Mouse (Mus musculus) kidney, postnatal 25 days (tissue): ENCODE results near the gene Susd4.
A peak's percentile ranks its signal among the peaks of the same experiment; 100 is the strongest.

Experiments used
- DNase-seq, 2 experiments: peaks; one replicate each; pipeline ENCODE4 v3.0.0; 2021; ENCODE audit warnings: mixed read lengths in 2 of 2

Gene Susd4

DNA sequence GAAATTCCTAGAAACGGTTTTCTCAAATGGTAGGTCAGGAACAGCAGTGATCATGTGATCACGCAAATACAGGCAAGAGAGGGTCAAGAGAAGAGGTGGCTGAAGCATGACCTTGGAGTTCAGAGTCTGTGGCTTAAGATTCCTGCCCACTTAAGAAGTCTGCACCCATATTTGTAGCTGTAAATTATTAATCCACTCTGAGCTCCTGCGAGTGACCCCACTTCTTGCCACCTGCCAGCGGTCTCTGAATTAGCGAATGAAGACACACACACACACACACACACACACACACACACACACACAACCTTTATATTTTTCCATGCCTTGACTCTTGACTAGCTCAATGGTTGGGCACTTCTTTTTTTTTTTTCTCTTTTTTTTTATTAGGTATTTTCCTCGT is 99.7 kb downstream of the Susd4 start:
- peak; percentile 25 to 57 for DNase-seq

DNA sequence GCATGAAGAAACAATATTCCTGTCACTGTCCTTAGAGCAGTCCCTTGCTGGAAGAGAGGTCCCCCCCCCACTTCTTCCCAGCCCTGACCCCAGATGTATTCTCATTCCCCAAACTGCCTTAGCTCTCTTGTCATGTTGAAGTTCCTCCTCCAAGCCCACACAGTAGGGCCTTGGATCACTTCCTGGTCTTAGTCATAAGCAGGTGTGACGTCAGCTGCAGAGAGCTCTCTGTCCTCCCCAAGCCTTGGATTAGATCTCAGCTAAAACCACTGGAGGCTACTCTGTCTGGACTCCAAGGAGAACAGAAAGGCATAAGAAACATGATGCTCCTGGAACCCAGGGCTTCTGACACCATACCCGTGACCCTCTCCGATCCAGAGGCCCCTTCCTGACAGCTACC is 104.2 kb downstream of the Susd4 start:
- no peak for DNase-seq

DNA sequence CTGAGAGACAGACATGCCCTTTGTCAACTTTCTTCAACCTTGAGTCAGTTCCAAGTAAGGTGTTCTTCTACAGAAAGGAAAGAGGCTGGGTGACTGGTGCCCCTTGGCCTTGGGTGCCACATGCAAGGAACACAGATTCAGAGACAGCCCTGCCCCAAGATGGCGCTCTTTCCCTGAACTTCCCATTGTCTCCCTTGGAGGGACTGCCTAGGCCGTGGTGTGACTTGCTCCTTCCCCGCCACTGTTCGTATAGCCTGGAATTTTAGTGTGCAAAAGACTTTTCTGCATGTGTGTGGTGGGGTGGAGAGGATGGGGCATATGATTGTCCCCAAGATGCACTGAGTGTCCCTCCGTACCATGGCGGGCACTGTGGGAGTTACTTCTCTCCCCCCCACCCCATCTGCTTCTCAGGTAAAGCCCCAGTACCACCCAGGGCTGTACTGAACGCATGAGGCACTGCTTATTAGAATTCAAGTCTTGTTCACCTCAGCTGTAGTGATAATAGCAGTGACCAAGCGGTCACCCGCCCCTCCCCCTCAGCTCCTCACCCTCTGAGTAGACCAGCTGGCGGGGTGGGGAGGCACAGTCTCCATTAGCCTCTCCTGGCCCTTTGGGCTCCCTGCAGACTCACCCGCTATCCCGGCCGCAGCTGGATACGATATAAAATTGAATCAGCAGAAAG is 104.9 kb downstream of the Susd4 start:
- peak in 1 of 2 experiments; percentile 32 for DNase-seq

DNA sequence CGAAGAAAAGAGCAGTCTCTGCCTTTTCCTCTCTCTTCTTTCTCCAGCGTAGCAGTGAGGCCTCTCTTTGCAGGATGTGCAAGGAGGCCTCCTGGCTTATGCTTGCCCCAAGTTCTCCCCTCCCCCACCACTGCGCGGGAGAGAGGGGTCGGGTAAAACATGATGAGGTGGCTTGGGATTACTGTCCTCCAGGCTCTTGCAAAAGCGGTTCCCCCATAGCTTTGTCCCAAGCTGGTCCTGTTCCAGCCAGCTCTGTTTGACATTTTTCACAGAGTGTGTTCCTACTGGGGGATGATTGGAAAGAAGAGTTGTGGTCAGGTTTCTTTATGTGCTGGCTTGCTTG is 105.4 kb downstream of the Susd4 start:
- no peak for DNase-seq

DNA sequence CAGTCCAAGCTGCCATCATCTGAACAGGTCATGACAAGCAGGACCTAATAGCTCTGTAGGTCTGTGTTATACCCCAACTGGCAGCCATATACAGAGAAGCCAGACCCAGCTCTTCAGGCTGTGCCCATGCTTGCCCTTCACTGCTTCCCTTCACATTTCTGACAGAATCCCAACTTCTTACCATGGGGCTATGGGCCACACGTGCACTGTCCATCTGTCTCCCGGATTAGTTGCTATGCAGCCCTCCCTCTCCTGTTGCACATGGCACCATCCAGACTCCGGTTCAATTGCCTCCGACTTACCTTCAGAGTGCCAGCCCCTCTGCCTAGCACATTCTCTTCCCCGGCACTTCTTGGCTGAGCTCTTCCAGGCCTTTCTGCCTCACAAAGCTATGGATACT is 114.5 kb downstream of the Susd4 start:
- no peak for DNase-seq

DNA sequence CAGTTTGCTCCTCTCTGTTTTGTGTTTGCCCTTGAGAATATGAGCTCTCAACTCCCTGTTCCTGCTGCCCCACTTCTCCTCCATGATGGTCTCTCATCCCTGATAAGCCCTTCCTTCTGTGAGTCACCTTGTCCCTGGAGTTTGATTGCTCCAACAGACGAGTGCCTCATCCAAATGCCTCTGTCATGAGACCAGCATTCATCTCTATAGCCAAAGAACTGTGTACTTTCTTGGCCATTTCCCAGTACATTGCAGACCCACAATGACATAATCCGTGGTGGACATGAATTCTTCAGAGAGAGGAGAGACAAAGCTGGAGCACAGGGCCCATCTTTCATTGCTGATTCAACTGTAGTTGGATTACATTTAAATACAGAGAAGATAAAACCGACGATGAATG is 115.1 kb downstream of the Susd4 start:
- no peak for DNase-seq

DNA sequence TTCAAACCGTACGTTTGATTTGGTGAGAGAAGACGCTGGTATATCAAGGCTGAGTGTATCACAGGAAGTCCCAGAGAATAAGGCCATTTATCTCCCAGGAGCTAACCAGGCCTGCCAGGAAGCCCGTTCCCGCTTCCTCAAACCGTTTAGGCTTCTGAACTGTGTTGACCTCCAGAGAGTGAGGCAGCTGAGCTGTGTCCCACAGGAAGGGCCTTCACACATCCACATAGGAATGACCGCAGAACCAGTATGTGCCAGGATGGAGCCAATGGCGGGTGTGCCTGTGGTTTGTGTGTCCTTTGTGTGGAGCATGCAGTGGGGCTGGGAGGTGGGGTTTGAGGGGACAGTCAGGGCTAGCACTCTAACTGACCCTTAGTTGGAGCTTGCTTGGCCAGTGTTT is 117.6 kb downstream of the Susd4 start:
- DNase-seq, result no peak

DNA sequence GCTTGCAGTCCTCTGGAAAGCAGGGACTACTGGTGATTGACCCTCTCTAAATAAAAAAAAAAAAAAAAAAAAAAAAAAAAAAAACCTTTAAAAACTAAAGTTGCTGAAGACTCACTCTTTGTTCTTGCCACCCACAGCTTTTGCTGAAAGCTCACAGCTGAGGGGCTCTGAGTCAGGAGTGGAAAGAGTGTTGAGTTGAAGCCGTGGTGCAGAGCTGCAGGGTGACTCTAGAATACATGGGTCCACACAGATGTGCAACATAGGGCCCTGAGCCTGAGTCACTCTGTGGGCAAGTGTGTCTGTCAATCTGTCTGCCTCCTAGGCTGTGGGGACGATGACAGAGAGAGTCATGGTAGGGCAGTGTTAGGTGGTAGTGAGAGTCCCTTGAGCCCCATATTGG is 119.0 kb downstream of the Susd4 start:
- DNase-seq, result no peak

DNA sequence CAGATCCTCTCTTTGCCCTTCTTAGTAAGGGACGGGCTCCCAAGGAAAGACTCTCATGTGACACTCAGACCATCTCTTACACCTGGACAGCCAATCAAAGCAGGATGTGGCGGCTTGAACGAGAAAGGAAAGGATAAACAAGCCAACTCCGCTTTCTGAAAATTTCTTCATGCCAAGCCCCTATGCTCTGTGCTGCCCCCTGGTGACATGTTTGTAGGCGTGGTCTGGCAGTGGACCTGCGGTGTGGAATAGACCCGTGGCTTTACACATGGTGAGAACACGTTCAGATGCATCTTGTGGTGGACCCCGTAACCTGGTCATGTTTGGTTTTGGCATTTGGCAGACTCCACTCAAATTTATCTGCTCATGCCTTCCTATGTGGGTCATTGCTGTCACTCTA is 132.0 kb downstream of the Susd4 start:
- peak; percentile 58 to 71 for DNase-seq

DNA sequence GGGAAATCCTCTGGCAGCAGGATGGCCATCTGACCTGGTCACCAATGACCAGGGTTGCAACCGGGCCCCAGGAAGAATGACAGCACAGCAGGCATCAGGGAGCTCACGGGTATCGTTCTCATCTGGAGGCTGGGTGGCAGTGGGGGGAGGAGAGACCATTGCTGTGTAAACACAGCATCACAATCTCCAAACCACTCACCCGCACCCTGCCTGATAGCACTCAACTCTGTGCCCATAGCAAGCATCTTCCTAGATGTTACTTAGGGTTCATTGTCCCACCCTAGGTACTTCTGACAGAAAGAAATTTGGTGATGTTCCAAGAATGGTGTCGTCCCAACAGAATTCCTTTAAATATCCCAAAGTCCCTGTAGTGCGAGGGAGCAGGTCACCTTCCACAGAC is 133.4 kb downstream of the Susd4 start:
- no peak for DNase-seq

DNA sequence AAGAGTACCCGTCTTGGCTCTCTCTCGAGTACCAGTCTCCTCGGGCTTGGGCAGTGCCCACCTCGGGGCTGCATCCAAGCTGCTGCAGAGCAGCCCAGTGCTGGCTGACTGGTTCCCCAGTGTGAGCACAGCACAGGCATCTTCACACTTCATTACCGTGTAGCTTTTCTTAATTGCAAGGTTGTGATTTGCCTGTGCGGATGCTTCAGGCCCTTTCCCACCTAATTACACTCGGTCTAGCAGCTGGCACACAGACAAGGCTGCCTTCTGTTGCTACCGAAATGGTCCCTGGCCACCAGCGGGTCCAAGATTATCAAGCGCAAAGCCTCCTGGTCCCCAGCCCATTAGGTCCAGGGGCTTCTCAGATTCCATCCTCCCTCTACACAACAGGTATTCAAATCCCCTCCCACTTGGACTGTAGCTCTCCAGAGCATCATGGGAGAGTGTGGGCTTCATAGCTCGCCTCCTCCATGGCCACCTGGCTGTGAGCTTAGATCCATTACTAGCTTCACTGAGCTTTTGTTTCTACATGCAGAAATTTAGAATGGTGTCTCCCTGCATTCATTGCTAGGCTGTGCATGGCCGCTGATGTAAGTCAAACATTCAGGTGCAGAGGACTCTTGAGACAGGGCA is 134.0 kb downstream of the Susd4 start:
- no peak for DNase-seq

DNA sequence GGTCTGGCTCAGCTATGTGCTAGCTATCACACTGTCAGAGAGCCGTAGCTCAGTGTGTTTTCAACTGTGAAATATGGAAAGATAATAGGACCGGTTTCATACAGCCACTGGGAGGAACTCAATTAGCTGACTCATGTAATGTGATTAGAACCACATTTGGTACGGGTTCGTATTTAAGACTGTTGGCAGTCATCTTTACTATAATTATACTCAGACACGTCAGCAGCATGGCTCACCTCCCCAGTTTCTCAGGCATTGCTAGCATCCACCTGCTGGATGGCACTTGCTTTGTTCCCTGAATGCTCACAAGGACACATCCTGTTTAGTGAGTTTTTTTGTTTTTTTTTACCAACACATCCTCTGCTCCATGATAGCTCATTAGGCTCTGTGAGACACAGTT is 138.4 kb downstream of the Susd4 start:
- no peak for DNase-seq

DNA sequence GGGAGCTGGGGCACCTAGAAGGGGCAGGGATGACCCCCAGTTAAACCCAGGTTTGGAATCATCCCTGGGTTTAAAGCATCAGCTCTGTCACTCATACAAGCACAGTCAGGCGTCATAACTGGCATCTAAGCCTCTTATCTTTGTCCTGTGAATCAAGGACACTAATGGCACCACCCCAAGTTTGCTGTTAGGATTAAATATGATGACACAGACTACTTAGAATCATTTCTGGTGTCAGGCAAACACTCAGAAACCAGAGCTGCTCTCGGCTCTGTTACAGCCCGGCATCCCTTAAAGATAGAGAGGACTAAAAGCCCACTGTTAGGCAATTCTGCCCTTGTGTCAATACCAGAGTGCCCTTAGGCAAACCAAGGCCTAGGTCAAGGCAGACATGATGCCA is 139.2 kb downstream of the Susd4 start:
- no peak for DNase-seq

DNA sequence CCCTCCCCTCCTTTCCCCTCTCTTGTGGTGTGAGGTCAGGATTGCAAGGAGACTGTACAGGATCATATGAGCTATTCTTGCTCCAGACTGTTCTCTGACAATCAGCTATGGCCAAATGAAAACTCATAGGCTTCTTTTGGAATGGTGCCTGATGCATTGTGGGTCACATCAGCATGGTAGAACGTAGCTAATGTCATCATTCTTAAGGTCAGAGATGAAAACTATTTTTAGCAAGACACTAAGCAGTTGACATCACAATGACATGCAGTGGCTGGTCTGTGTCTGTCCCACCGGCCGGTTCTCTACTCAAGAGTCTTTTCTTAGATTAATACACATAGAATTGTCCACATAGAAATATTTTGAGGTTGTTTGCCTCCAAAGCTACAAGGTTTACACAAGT is 142.0 kb downstream of the Susd4 start:
- no peak for DNase-seq

DNA sequence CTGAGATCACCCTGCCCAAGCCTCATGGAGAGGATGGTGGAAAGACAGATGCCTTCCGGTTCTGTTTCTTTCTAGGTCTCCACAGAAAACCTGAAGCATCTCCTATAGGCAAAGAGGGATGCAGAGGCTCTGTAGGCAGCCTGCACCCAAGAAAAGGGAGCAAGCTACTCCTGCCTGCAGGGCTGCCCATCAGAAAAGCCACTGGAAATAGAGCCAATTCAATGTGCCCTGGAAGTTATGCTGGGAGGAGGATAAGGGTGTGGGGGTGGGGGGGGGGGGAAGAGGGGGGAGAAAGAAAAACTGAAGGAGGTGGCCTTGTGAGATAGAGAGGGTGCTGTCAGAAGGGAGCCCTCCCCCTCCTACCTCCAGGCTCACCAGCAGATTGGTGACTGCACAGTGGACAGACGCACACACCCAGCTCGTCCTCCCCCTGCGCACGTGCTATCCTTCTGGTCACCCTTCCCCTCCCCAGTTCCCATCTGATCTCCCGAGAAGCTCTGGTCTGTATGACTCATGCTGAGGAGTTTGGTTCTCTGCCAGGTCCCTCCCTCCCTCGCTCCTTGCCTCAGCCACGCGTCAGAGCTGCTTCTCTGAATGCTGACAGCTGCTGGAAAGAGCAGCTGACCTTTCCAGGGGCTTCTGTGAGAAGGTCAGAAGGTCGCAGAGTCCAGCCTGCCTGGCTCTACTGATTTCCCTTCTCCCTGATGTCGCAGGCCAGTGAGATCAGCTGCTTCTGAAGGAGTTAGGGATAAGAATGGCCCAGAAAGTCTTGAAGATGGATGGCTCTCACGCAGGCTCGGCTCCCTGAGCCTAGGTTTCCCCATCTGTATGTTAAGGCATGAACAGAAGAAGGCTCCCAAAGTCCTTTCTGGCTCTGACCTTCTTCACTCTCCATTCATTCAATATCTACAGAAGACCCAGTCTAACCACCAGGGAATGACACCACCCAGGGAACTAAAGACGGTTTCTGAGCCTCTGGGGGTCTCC is 144.7 kb downstream of the Susd4 start:
- DNase-seq, result peak; percentile 92 to 95

DNA sequence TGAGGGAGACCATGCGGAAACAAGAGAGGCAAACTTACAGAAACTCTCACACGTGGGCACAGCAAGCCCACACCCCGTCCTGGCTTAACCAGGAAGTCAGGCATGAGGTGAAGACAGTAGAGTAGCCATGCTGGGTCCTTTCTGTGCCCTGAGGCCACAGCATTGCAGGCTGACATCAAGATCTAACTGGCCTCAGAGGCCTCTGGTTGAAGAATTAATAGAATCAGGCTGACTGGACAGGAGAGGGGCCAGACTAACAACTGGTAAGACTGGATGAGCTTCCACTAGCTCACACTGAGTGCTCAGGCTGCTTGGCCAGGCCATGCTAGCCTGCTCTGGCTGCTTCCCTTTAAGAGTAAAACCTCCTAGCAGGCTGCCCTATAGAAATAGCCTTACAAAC is 145.4 kb downstream of the Susd4 start:
- peak in 1 of 2 experiments; percentile 21 for DNase-seq

DNA sequence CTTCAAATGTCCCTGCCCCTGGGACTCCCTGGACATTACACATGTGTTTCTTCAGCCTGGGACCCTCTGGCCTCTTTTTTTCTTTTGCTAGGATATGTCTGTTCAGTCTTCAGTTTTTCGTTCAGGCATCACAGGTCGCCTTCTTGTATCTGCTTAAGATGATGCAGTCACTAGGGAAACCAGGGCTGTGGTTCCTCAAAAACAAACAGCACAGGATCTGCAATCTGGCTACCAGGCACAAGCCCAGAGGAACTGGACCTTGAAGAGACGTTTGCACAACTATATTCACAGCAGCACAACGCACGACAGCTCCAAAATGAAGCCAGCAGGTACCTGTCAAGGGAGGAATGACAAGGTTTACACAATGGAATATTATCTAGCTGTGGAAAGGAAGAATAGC is 145.9 kb downstream of the Susd4 start:
- DNase-seq, result peak in 1 of 2 experiments; percentile 36

DNA sequence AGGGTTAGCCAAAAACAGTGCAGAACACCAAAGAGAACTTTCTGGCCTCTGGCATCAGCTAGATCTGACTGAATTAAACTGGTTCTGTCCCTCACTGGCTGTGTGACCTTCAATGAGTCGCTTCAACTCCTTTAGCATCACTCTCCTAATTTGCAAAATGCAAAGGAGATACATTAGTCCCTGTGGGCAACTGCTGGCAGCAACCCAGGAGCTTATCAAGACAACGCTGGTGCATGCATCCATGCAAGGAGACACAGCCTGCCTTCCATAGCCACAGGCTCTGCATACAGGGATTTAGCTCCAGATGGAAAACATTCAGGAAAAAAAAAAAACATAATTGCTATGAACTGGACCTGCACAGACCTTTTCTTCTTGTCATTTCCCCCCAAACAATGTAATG is 148.9 kb downstream of the Susd4 start:
- peak in 1 of 2 experiments; percentile 25 for DNase-seq

DNA sequence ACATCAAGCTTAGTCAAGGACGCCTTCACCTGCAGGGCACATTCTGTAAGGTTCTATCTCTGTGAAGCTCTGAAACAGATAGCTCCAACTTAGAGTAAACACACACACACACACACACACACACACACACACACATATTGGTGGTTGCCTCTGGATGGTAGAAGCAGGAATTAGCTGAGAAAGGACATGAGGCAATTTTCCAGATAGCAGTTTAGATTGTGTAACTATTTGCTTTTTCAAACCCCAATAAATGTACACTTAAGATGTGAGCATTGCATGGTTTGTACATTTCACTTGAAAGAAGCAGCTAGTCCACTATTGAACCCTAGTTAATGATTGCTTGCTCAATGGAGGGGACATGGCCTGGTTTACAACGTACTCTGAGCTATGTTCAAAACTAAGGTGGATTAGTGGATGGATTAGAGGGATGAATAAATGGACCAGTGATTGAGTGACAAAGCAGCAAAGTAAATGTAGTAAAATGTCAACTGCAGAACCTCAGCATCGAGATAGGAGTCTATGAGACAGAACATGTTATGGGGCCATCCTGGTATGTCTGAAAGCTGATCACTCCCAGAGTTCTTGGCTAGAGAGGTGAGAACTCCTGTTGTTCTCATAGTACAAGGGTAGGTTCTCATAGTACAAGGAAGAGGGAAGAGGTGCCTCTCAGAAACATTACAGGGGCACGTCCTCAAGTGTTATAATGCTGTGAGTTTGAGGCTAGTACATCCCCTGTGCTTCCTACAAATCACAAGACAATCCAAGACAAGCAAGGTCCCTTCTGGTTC is 150.7 kb downstream of the Susd4 start:
- no peak for DNase-seq

DNA sequence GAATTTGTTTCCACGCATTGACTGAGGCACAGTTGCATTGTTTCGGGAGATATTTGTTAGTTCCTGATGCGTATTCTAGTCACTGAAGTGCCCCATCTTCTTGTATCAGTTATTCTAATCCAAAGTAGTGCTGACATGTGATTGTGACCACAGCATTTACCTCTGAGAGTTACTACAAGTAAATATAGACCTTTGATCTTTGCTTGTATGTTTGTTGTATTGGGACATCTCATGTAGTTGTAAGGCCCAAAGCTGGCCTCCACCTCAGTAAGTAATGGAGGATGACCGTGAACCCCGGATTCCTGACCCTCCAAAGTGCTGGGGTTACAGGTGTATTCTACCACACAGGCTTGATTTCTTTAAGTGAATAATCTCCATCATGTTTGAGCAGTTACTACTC is 152.5 kb downstream of the Susd4 start:
- DNase-seq, result no peak

DNA sequence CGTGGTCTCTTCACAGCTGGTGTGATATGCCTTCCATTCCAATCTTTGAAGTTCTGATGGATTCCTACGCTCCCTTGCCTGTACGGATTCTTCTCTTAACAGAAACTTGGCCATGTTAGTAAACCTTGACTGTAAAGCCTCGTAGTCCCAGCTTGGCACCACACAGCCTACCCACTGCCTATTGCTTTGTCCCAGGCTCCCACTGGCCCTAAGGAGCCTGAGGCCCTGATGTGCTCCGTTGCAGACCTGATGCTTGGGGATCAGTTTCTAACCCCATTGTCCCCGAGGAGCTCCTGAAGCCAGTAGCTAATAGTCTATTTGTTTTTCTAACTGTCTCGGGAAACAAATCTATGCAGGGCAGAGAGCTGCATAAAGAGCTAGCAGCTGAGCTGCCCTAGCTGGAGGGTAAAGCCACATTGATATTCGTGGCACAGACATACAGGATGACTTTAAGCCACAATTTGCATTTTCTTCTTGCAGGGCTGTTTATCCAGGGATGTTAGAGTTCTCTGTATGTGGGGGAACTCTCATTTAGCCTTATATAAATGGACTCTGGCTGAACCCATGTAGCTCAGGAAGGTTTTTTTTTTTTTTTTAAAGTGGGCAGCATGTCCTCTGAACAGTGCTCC is 155.2 kb downstream of the Susd4 start:
- peak in 1 of 2 experiments; percentile 7 for DNase-seq

DNA sequence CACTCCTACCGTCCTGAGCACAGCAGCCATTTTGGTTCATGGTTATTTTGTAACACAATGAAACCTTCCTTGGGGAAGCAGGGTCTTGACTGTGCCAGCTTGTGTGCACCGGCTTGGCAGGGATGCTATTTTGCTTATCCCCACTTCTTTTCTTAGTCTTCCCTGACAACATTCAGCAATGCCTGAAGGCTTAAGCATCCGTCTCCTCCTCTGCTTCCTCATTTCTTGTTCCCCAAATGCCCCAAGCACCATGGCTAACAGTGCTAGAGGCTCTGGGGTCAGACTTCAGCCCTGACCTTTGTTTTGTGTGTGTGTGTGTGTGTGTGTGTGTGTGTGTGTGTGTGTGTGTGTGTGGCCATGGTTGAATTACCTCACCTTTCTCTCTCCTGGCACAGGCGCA is 159.2 kb downstream of the Susd4 start:
- DNase-seq, result peak in 1 of 2 experiments; percentile 17
